Mouse (Mus musculus) C2C12 (cell line): Measurements from ENCODE around the gene Map1b.

Experiments used
- CTCF ChIP-seq: IDR thresholded peaks from one replicate; pipeline ENCODE4 v1.5.1; 2011; ENCODE audit not compliant: control insufficient read depth, insufficient read depth, insufficient read length
- MAX ChIP-seq: IDR thresholded peaks from one replicate; pipeline ENCODE4 v1.6.1; 2011; ENCODE audit warnings: mild to moderate bottlenecking, control low read depth
- USF1 ChIP-seq: IDR thresholded peaks from one replicate; pipeline ENCODE4 v1.6.1; 2011; ENCODE audit warnings: low read depth, mild to moderate bottlenecking, control low read depth, moderate library complexity

GRCm38 (mm10) chr13:99464551-99464950 is 51.8 kb downstream of the Map1b start:
- TF ChIP-seq USF1 (no peak), CTCF (no peak), MAX (no peak)
